Mouse (Mus musculus) embryonic facial prominence, embryonic 13.5 days (tissue): Measurements from ENCODE around the gene Wdr35. TPM values are rescaled to one million over a fixed set of nuclear protein-coding genes. Genes with fewer than 3 reads are reported as not detected.

Source experiments
- ATAC-seq: fragments of 200-750 bp; cut with Nextera tagmentation; 2 replicates; pipeline ENCODE4 v1.8.0; 2017; ENCODE audit warnings: low read depth; ENCODE audit not compliant: insufficient number of reproducible peaks, insufficient read depth, low FRiP score, low TSS enrichment
- H3K27ac ChIP-seq: fragments of 300-500 bp; sonication (generic); 2 replicates; pipeline ENCODE4 v1.5.1; 2015; ENCODE audit warnings: moderate library complexity, mild to moderate bottlenecking, inconsistent platforms
- H3K27me3 ChIP-seq: fragments of 300-500 bp; sonication (generic); 2 replicates; pipeline ENCODE4 v1.6.1; 2015; ENCODE audit warnings: mild to moderate bottlenecking, inconsistent platforms
- H3K36me3 ChIP-seq: fragments of 300-500 bp; sonication (generic); 2 replicates; pipeline ENCODE4 v1.6.1; 2015; ENCODE audit warnings: mild to moderate bottlenecking, inconsistent platforms
- H3K4me1 ChIP-seq: fragments of 300-500 bp; sonication (generic); 2 replicates; pipeline ENCODE4 v1.6.1; 2015; ENCODE audit warnings: inconsistent platforms
- H3K4me2 ChIP-seq: fragments of 300-500 bp; sonication (generic); 2 replicates; pipeline ENCODE4 v1.6.1; 2015; ENCODE audit warnings: moderate library complexity, mild to moderate bottlenecking, inconsistent platforms
- H3K4me3 ChIP-seq: fragments of 300-500 bp; sonication (generic); 2 replicates; pipeline ENCODE4 v1.5.1; 2015; ENCODE audit warnings: mild to moderate bottlenecking, inconsistent platforms
- H3K9ac ChIP-seq: fragments of 300-500 bp; sonication (generic); 2 replicates; pipeline ENCODE4 v1.6.1; 2015; ENCODE audit warnings: mild to moderate bottlenecking, inconsistent platforms
- H3K9me3 ChIP-seq: fragments of 300-500 bp; sonication (generic); 2 replicates; pipeline ENCODE4 v1.6.1; 2016; ENCODE audit warnings: inconsistent platforms
- WGBS: fragments of 180-500 bp; shearing (Covaris S2); methylation state at CpG from one replicate; pipeline ENCODE4 v1.1.7; 2015; ENCODE audit warnings: mixed read lengths; 5-methylcytosine and 5-hydroxymethylcytosine counted together
- polyA plus RNA-seq: library from polyadenylated mRNA; unstranded; fragments of >200 nt; fragmentation: Nextera tagmentation; extraction: Ambion mirVana; gene quantifications from 2 replicates; pipeline ENCODE4 v1.2.1, GENCODE M21; 2015

Gene Wdr35
- polyA plus RNA-seq, 1 experiment from 2014 or later = 22.6 TPM

- Histone ChIP-seq H3K27me3 (peaks cover 18% of the 10 kb centered on the region; the same call in 1 of the 2 replicates), H3K4me3 (peak within 1 kb of the TSS; percentile 51), H3K9me3 (no peaks in the 10 kb centered on the region), H3K36me3 (no peaks in the 10 kb centered on the region), H3K4me1 (peaks cover 22% of the 10 kb centered on the region), H3K9ac (peak within 1 kb of the TSS; percentile 74), H3K27ac (peak within 1 kb of the TSS; percentile 72), H3K4me2 (peak within 1 kb of the TSS; percentile 100)
- WGBS = 1% methylated on average over 42 of the region's 42 CpGs
- peak; percentile 37; the same call in 1 of the 2 replicates for ATAC-seq
Measured at GRCm38 (mm10) chr12:8947714-8948464, 25.8 kb upstream of the Wdr35 start, which contains the start of gene Matn3. TSS of gene Matn3 (plus strand) at chr12:8947929.

- Histone ChIP-seq H3K9ac (no peak overlapping the region), H3K27me3 (peaks cover 15% of the 10 kb centered on the region; the same call in 1 of the 2 replicates), H3K4me2 (no peak overlapping the region), H3K36me3 (no peaks in the 10 kb centered on the region), H3K27ac (peak overlapping the region; percentile 69), H3K9me3 (no peaks in the 10 kb centered on the region), H3K4me3 (no peak overlapping the region), H3K4me1 (peaks cover 7% of the 10 kb centered on the region)
- no peak for ATAC-seq
- 32% methylated on average over 10 of the region's 10 CpGs for WGBS
Measured at GRCm38 (mm10) chr12:8953136-8953535, 20.6 kb upstream of the Wdr35 start.

GRCm38 (mm10) chr12:8954161-8954561, 19.5 kb upstream of the Wdr35 start:
- Histone ChIP-seq H3K36me3 (no peaks in the 10 kb centered on the region), H3K4me3 (no peak overlapping the region), H3K9ac (no peak overlapping the region), H3K4me2 (no peak overlapping the region), H3K4me1 (0 out of 2 replicates have a peak, but pooled peaks cover 2% of the 10 kb centered on the region), H3K27ac (peak overlapping the region; percentile 74), H3K9me3 (no peaks in the 10 kb centered on the region), H3K27me3 (peaks cover 5% of the 10 kb centered on the region; the same call in 1 of the 2 replicates)
- 47% methylated on average over 9 of the region's 9 CpGs for WGBS
- no peak for ATAC-seq

- Histone ChIP-seq H3K27ac (no peak overlapping the region), H3K27me3 (no peaks in the 10 kb centered on the region), H3K4me2 (no peak overlapping the region), H3K4me3 (no peak overlapping the region), H3K9me3 (no peaks in the 10 kb centered on the region), H3K36me3 (no peaks in the 10 kb centered on the region), H3K4me1 (no peaks in the 10 kb centered on the region), H3K9ac (no peak overlapping the region)
- WGBS = 76% methylated on average over 9 of the region's 9 CpGs
- ATAC-seq = no peak
Measured at GRCm38 (mm10) chr12:8961607-8962316, 11.9 kb upstream of the Wdr35 start.

- WGBS = 12% methylated on average over 9 of the region's 9 CpGs
- no peak overlapping the region for H3K4me2 ChIP-seq
Measured at GRCm38 (mm10) chr12:8969828-8970227, 3.9 kb upstream of the Wdr35 start.

GRCm38 (mm10) chr12:8975076-8975475, 1.4 kb downstream of the Wdr35 start:
- Histone ChIP-seq H3K4me1 (peaks cover 9% of the 10 kb centered on the region), H3K27me3 (no peaks in the 10 kb centered on the region), H3K9me3 (no peaks in the 10 kb centered on the region), H3K27ac (no peak overlapping the region), H3K9ac (no peak overlapping the region), H3K36me3 (peaks cover 11% of the 10 kb centered on the region), H3K4me3 (no peak overlapping the region), H3K4me2 (no peak overlapping the region; the same call in 1 of the 2 replicates)
- no peak for ATAC-seq
- WGBS = 87% methylated on average over 3 of the region's 3 CpGs

More at GRCm38 (mm10) chr12:8969828-8970227, 3.9 kb upstream of the Wdr35 start:
- H3K36me3 ChIP-seq = no peaks in the 10 kb centered on the region
- ATAC-seq = no peak
- no peak overlapping the region for H3K4me3 ChIP-seq
- H3K27ac ChIP-seq = no peak overlapping the region
- H3K9me3 ChIP-seq = no peaks in the 10 kb centered on the region
- peaks cover 10% of the 10 kb centered on the region for H3K4me1 ChIP-seq
- no peaks in the 10 kb centered on the region for H3K27me3 ChIP-seq
- no peak overlapping the region for H3K9ac ChIP-seq

GRCm38 (mm10) chr12:8993231-8993630, 19.5 kb downstream of the Wdr35 start:
- no peaks in the 10 kb centered on the region for H3K4me1 ChIP-seq
- no peak for ATAC-seq
- H3K27me3 ChIP-seq = no peaks in the 10 kb centered on the region
- no peak overlapping the region for H3K27ac ChIP-seq
- H3K4me2 ChIP-seq = no peak overlapping the region
- H3K4me3 ChIP-seq = no peak overlapping the region
- 73% methylated on average over 8 of the region's 8 CpGs for WGBS
- H3K36me3 ChIP-seq = peaks cover 13% of the 10 kb centered on the region; the same call in 1 of the 2 replicates
- no peak overlapping the region for H3K9ac ChIP-seq
- H3K9me3 ChIP-seq = no peaks in the 10 kb centered on the region

GRCm38 (mm10) chr12:8998318-8998717, 24.6 kb downstream of the Wdr35 start:
- Histone ChIP-seq H3K4me2 (no peak overlapping the region), H3K27me3 (no peaks in the 10 kb centered on the region)
- ATAC-seq = no peak

GRCm38 (mm10) chr12:9002038-9002648, 28.5 kb downstream of the Wdr35 start:
- Histone ChIP-seq H3K9me3 (no peaks in the 10 kb centered on the region), H3K9ac (no peak overlapping the region), H3K36me3 (peaks cover 12% of the 10 kb centered on the region; the same call in 1 of the 2 replicates), H3K4me1 (no peaks in the 10 kb centered on the region), H3K4me3 (no peak overlapping the region), H3K4me2 (no peak overlapping the region; the same call in 1 of the 2 replicates), H3K27ac (no peak overlapping the region), H3K27me3 (no peaks in the 10 kb centered on the region)
- no peak for ATAC-seq
- WGBS = 9% methylated on average over 5 of the region's 5 CpGs

More at GRCm38 (mm10) chr12:8998318-8998717, 24.6 kb downstream of the Wdr35 start:
- 89% methylated on average over 4 of the region's 4 CpGs for WGBS
- H3K9ac ChIP-seq = no peak overlapping the region
- H3K4me3 ChIP-seq = no peak overlapping the region
- H3K4me1 ChIP-seq = no peaks in the 10 kb centered on the region
- no peak overlapping the region for H3K27ac ChIP-seq
- peaks cover 16% of the 10 kb centered on the region; the same call in 1 of the 2 replicates for H3K36me3 ChIP-seq
- no peaks in the 10 kb centered on the region for H3K9me3 ChIP-seq

GRCm38 (mm10) chr12:9007146-9007545, 33.5 kb downstream of the Wdr35 start:
- H3K27ac ChIP-seq = no peak overlapping the region
- no peaks in the 10 kb centered on the region; the same call in 1 of the 2 replicates for H3K36me3 ChIP-seq
- H3K4me1 ChIP-seq = no peaks in the 10 kb centered on the region
- no peak for ATAC-seq
- 65% methylated on average over 4 of the region's 4 CpGs for WGBS
- H3K4me2 ChIP-seq = no peak overlapping the region
- no peaks in the 10 kb centered on the region for H3K27me3 ChIP-seq
- no peak overlapping the region for H3K9ac ChIP-seq
- no peaks in the 10 kb centered on the region for H3K9me3 ChIP-seq
- no peak overlapping the region for H3K4me3 ChIP-seq

GRCm38 (mm10) chr12:9007811-9008210, 34.1 kb downstream of the Wdr35 start:
- Histone ChIP-seq H3K36me3 (peaks cover 5% of the 10 kb centered on the region), H3K9me3 (no peaks in the 10 kb centered on the region), H3K4me1 (no peaks in the 10 kb centered on the region), H3K9ac (no peak overlapping the region), H3K27ac (no peak overlapping the region), H3K27me3 (no peaks in the 10 kb centered on the region), H3K4me2 (no peak overlapping the region), H3K4me3 (no peak overlapping the region)
- 93% methylated on average over 6 of the region's 6 CpGs for WGBS
- ATAC-seq = no peak
